Mouse (Mus musculus) cerebellum, postnatal 36 days (tissue): ENCODE data around the gene Gfi1.

Experiments
- DNase-seq, 2 experiments: peaks; one replicate each; pipeline ENCODE4 v3.0.0; 2021 to 2022; ENCODE audit warnings: mixed read lengths in 2 of 2

Gene Gfi1

DNA sequence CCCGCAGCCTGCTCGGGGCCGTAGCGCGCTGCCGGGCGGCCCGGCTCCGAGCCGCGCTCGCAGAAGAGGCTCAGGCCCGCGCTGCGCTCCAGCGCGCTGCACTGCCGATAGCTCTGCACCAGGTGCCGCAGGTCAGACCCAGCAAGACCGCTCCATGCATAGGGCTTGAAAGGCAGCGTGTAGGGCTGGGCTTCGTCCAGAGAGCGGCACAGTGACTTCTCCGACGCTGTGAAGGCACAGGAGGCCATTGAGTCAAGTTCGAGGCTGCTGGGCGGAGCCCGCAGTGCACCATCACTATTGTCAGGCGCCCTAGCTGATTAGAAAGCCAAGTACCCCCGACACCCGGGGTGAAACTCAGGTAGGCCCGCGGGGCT, 4.2 kb downstream of the Gfi1 start:
- DNase-seq = no peak

DNA sequence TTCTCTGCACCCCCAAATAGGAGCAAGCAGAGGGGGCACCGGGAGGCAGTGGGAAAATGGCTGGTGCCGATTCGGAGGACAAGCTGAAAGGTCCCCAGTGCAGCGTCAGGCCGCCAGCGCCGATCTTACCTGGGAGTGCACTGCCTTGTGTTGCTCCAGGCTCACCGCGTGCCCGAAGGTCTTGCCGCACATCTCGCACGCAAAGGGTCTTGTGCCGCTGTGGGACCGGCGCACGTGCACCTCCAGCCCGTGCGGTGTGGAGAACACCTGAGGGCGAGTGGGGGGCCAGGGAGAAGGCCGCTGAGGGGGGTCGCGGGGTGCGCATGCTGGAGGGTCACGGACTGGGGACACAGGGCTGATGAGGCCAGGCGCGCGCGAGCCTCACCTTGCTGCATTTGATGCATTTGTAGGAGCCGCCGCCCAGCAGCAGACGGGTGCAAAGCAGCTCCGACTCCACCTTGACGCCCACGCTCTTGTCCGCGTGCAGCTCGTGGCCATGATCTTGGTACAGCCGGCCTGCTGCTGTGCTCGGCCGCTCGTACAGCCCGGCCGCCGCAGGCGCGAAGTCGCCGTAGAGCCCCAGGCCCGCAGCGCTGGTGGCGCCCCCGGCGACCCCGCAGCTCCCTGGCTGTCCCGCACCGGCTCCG, 4.7 kb downstream of the Gfi1 start:
- DNase-seq = no peak

- DNase-seq = no peak
Observed at GRCm38 (mm10) chr5:107720511-107720910, 5.3 kb downstream of the Gfi1 start.

DNA sequence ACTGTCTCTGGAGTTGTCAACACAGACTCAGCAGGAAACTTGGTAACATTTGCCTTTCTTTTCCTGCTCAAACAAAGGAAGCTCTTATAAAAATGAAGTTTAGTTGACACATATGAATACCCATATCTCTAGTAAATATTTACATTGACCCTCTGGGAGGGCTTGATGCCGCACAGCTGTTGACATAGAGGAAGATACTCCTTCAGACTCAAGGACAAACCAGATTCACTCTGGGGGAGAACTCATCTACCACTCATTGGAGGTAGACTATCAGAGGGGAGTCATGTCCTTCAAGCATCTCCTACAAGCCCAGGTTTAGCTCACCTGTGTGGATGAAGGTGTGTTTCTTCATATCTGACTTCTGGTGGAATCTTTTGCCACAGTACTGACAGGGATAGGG, 6.0 kb downstream of the Gfi1 start:
- no peak for DNase-seq

GRCm38 (mm10) chr5:107719209-107719608, 6.6 kb downstream of the Gfi1 start:
- DNase-seq = no peak

GRCm38 (mm10) chr5:107717871-107718361, 7.9 kb downstream of the Gfi1 start:
- DNase-seq = no peak

DNA sequence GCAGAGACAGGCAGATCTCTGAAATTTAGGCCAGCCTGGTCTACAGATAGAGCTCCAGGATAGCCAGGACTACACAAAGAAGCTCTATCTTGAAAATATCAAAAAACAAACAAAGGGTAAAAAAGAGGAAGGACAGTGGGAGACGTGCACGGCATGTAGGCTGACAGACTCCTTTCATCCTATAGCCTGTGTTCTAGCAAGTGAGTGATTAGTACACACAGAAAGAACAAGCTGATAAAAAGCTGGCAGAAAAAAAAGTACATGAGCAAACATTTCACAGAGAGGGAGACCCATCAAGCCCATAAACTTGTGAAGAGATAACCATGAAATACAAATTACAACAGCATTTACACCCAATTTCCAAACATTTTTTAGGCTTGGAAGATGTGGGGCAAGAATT, 14.1 kb downstream of the Gfi1 start:
- no peak for DNase-seq

DNA sequence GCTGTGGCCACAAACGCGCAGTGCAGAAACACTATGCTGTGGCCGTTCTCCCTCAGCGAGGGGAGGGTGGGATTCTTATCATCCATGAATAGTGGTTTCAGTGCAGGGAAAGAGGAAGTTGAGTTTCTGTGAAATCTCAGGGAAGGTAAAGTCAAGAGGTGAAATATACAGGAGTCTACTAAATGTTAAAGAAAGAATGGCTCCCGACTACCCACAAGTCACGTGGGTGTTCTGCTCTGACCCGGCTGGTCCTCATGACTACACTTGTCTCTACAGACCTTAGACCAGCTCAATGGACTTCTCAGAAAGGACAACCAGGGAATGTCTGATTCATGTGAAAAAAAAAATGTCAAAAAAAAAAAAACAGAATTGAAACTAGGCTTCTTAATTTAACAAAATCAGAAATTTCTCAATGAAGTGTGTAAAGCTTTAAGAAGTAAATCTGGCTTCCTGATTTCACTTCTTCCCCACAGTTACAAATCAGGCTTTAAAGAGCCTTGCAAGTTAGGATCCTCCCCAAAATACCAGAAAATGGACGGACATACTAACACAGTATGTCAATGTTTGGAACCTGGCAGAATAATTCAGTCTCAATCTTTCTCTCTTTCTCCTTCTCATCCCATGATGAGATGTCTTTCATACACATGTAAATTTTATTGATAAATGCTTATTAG, 17.6 kb downstream of the Gfi1 start:
- no peak for DNase-seq

DNA sequence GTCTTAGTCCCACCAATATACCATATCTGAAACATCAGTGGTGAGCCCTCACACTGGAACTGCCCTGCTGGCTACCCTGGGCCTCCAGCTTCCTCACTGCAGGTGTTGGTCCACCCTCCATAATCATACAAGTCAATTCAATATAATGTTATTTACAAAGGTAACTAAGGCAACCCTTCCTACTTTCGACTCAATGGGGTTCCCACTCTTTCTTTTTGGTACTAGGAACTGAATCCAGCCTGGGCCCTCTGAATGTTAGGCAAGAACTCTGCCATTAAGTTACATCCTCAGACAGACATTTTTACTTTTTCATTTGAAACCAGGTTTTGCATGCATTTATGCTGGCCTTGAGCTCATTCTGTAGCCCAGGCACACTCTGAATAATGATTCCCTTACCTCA, 19.6 kb downstream of the Gfi1 start:
- DNase-seq = no peak

GRCm38 (mm10) chr5:107705756-107706155, 20.1 kb downstream of the Gfi1 start:
- DNase-seq = no peak

- DNase-seq = no peak
Observed at GRCm38 (mm10) chr5:107703207-107703763, 22.6 kb downstream of the Gfi1 start.

- DNase-seq = no peak
Observed at GRCm38 (mm10) chr5:107701658-107702057, 24.2 kb downstream of the Gfi1 start.

- no peak for DNase-seq
Observed at GRCm38 (mm10) chr5:107700873-107701272, 25.0 kb downstream of the Gfi1 start.

DNA sequence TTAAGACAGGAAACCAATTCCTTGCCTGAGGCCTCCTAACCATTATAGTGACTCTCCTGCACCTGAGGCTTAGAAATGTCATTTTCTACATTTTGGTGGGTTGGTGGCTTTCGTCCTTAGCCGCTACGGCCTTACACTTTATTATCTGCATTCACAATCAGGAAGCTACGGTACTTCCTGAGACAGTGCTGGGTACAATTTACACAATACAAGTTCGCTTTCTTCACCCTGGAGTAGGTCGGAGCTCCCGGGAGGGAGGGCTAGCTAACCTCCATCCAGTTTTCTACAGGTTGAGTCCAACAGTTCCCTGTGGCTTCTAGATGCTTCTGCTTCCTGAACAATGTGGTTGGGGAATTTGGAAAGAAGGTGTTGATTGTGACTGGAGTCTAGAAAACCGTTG, 26.9 kb downstream of the Gfi1 start:
- no peak for DNase-seq

GRCm38 (mm10) chr5:107695019-107695418, 30.8 kb downstream of the Gfi1 start:
- no peak for DNase-seq

DNA sequence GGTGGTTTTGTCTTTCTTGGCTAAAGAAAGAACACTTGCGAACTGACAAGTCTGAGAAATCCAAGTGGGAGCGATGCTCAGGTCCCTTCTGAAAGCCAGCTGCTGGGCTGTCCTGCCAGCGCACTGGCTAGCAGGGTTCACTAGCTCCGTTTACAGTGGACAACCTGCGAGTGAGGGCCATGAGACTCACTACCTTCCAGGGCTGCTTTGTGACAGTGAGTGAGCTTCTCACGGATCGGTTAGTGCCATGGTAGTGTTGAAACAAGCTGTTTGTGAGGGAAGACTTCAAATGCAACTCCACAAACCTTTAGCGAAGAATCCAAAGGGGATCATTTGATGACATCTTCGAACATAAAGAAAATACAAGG, 37.4 kb downstream of the Gfi1 start:
- peak; percentile 14 to 34 for DNase-seq

DNA sequence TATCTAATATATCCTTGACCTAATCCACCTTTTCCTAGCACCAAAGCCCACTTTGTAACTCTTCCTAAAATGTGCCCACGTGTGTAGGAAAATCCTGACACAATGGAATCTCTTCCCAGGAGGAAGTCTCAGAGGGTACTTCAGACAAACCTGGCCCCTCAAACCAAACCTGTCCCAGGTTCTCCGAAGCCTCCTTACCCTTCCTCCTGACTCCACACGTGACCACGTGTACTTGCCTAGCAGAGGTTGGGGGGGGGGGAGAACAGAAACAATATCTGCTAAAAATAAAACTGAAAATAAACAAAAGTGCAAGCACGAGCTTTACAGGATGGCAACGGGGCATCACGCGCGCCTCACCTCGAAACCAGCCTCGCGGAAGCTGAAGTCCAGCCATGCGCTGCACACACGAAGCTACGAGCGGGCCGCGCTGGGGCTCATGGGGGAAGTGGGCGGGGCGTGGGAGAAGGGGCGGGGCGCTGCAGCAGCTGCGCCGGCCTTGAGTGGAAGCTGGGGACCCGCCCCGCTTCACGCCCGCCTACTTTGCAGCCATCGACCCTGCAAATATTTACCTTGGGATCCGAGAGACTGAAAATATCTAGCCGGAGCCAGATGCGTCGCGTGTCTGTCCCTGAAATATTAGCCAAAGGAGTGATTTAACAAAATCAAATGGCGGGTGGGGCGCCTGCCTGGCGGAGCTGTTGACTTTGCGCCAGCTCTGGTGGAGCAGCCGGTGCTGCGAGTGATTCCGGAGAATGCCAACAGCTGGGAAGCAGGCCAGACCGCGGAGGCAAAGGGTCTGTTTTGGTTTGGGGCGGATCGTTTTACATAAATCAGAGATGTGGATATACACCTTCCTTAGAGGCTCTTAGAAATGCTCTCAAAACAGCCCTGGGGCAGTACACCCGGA, 38.0 kb downstream of the Gfi1 start:
- DNase-seq = peak; percentile 19 to 53

- no peak for DNase-seq
Observed at GRCm38 (mm10) chr5:107687161-107687560, 38.7 kb downstream of the Gfi1 start.

GRCm38 (mm10) chr5:107684380-107684779, 41.5 kb downstream of the Gfi1 start:
- no peak for DNase-seq

DNA sequence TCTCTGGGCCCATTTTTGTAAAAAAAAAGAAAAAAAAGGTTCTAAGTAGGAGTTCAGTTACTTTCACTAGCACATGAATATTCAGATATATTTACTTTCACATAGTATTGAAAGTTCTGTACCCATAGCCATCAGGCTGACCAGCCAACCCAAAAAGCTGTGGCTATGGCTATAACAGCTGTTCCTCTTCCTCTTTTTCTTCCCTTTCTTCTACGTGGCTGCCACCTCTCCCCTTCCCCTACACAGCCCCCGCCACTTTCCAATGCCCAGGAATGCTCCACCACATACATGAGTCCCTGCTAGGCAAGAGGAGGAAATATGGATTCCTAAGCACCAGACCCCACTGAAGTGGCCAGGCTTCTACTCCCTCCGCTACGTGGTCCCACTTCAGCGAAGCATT, 44.5 kb downstream of the Gfi1 start:
- DNase-seq = no peak

DNA sequence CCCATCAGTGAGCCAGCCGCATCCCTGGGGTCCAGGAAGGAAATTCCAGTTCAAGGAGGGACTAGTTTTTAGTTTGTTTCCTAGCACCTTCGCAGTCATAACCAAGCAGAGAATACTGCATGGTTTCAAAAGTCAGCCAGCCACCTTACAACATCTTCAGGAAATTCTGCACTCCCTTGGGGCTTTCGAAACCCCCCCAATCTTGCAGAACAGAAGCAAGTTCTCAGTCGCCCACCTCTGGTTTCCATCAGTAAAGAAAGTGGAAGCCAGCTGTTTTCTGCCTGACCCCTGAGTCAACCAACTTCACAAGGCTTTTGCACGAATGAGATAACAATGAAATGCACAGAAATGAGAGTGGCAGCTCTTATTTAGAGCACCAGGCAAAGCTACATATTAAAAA, 47.4 kb downstream of the Gfi1 start:
- no peak for DNase-seq
